Mouse (Mus musculus) neural tube, embryonic 15.5 days (tissue): Measurements from ENCODE around the gene Isyna1. TPM values are rescaled to one million over a fixed set of nuclear protein-coding genes. Genes with fewer than 3 reads are reported as not detected.

Source experiments
- ATAC-seq: fragments of 200-750 bp; cut with Nextera tagmentation; 2 replicates; pipeline ENCODE4 v1.8.0; 2017; ENCODE audit warnings: mild to moderate bottlenecking, moderate TSS enrichment, moderate library complexity; ENCODE audit not compliant: low FRiP score
- H3K27ac ChIP-seq: fragments of 300-500 bp; sonication (generic); replicated peaks from 2 replicates; pipeline ENCODE4 v1.5.1; 2015; ENCODE audit warnings: mild to moderate bottlenecking, inconsistent platforms
- H3K27me3 ChIP-seq: fragments of 300-500 bp; sonication (generic); replicated peaks from 2 replicates; pipeline ENCODE4 v1.6.1; 2015; ENCODE audit warnings: inconsistent platforms
- H3K36me3 ChIP-seq: fragments of 300-500 bp; sonication (generic); 2 replicates; pipeline ENCODE4 v1.6.1; 2015; ENCODE audit warnings: inconsistent platforms
- H3K4me1 ChIP-seq: fragments of 300-500 bp; sonication (generic); 2 replicates; pipeline ENCODE4 v1.6.1; 2015; ENCODE audit warnings: inconsistent platforms
- H3K4me2 ChIP-seq: fragments of 300-500 bp; sonication (generic); 2 replicates; pipeline ENCODE4 v1.6.1; 2015; ENCODE audit warnings: inconsistent platforms, mild to moderate bottlenecking, moderate library complexity
- H3K4me3 ChIP-seq: fragments of 300-500 bp; sonication (generic); replicated peaks from 2 replicates; pipeline ENCODE4 v1.5.1; 2015; ENCODE audit warnings: mild to moderate bottlenecking, inconsistent platforms
- H3K9ac ChIP-seq: fragments of 300-500 bp; sonication (generic); replicated peaks from 2 replicates; pipeline ENCODE4 v1.6.1; 2015; ENCODE audit warnings: mild to moderate bottlenecking, inconsistent platforms
- H3K9me3 ChIP-seq: fragments of 300-500 bp; sonication (generic); replicated peaks from 2 replicates; pipeline ENCODE4 v1.6.1; 2016; ENCODE audit warnings: inconsistent platforms
- WGBS: fragments of 180-500 bp; shearing (Covaris S2); methylation state at CpG from one replicate; pipeline ENCODE4 v1.1.7; 2015; ENCODE audit warnings: mixed read lengths; 5-methylcytosine and 5-hydroxymethylcytosine counted together
- polyA plus RNA-seq: library from polyadenylated mRNA; unstranded; fragments of >200 nt; fragmentation: Nextera tagmentation; extraction: Ambion mirVana; gene quantifications from 2 replicates; pipeline ENCODE4 v1.2.1, GENCODE M21; 2015

The Isyna1 gene
- polyA plus RNA-seq, result 137 and 142 TPM in 2 replicates

DNA sequence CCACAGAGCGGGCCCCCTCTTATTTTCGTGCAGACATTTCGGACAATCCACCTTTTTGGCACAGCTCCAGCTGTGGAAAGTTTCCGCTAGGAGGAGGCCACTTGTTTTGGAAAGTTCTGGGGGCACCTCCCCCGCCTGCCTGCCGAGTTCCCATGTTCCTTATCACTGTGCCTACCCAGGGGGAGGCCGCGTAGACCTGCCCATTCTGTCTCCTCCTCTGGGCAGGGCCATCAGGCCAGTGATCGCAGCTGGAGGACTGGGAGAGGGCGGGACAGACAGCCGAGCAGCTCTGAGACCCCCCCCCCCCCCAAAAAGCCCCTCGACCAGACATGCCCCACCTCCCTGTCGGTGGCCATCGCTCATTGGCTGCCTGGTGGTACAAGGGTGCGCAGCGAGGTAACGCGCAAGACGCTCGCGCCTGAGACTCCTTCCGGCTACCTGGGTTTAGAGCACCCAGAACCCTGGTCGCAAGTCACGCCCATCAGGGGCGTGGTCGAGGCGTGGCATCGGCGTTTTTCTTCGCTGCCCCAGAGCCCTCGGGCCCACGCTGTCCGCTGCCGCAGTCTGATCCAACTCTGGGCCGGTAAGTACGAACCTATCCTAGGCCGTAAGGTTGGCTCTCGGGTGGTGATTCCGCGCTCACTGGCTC, at the start of gene Isyna1:
TSS of gene Isyna1 (plus strand) at position 413 of the 649 bp plus-strand sequence.
- Histone ChIP-seq H3K36me3 (peaks cover 36% of the 10 kb centered on the region), H3K4me2 (peak within 1 kb of the TSS; percentile 90), H3K4me1 (peaks cover 60% of the 10 kb centered on the region), H3K9ac (peak within 1 kb of the TSS; percentile 61), H3K9me3 (no peaks in the 10 kb centered on the region), H3K4me3 (peak within 1 kb of the TSS; percentile 60), H3K27me3 (no peaks in the 10 kb centered on the region), H3K27ac (peak within 1 kb of the TSS; percentile 77)
- ATAC-seq, result peak; percentile 87
- under 1% methylated on average over 39 of the region's 40 CpGs for WGBS

DNA sequence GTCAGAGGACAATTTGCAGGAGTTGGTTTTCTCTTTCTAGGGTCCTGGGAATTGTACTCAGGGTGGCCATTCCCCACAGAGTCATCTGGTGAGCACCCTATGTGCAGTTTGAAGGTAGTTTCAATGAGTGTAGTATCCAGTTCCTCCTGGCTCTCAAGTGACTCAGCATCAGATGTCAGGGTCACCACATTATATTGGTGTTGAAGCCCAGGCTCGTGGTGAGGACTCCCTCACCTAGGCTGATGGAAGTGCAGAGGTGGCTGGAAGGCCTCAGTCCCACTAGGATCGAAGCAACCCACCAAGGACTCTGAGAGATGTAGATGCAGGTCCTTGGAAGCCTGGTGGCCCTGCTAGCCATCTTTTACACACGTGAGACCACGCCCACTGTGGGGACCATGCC, 47.8 kb upstream of the Isyna1 start:
- Histone ChIP-seq H3K4me3 (no peak overlapping the region), H3K27ac (no peak overlapping the region), H3K9me3 (no peaks in the 10 kb centered on the region), H3K4me2 (no peak overlapping the region), H3K4me1 (peaks cover 28% of the 10 kb centered on the region), H3K9ac (no peak overlapping the region), H3K27me3 (no peaks in the 10 kb centered on the region), H3K36me3 (no peaks in the 10 kb centered on the region; the same call in 1 of the 2 replicates)
- 88% methylated on average over 4 of the region's 4 CpGs for WGBS
- no peak for ATAC-seq

DNA sequence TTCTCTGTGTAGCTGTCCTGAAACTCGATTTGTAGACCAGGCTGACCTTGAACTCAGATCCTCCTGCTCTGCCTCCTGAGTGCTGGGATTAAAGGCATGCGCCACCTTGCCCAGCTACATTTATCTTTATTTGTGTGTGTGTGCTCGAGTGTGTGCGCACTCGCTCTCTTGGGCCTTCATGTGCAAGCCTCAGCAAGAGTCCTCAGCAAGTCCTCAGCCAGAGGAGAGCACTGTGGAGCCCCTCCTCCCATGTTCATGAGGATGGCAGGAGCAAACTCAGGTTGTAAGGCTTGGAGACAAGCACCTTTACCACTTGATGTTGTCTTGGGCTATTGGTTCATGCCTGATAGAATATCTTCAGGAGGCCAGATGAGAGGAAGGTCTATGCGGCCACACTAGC, 46.4 kb upstream of the Isyna1 start:
- Histone ChIP-seq H3K4me1 (peaks cover 30% of the 10 kb centered on the region), H3K9ac (no peak overlapping the region), H3K27ac (no peak overlapping the region), H3K9me3 (no peaks in the 10 kb centered on the region), H3K27me3 (no peaks in the 10 kb centered on the region), H3K4me2 (no peak overlapping the region), H3K4me3 (no peak overlapping the region), H3K36me3 (no peaks in the 10 kb centered on the region; the same call in 1 of the 2 replicates)
- ATAC-seq, result no peak
- 88% methylated on average over 6 of the region's 6 CpGs for WGBS

DNA sequence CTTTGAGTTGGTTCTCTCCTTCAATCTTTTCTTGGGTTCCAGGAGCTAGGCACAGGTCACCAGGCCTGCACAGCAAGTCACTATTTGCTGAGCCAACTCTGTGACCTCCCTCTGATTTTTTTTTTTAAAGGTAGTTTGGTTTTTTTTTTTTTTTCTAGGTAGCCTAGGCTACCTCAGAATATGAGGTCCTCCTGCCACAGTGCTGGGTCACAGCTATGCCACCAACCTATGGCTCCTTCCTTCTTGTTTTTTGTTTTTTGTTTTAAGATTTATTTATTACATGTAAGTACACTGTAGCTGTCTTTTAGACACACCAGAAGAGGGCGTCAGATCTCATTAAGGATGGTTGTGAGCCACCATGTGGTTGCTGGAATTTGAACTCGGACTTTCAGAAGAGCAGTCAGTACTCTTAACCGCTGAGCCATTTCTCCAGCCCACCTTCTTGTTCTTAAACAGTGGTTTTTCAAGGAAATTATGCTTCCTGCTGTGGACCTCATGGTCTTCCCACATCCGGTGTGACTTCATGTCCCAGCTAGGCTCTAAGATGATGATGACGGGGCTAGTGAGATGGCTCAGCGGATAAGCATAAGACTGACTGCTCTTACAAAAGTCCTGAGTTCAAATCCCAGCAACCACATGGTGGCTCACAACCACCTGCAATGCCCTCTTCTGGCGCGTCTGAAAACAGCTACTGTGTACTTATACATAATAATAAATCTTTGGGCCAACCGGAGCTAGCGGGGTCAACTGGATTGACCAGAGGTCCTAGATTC, 44.6 kb upstream of the Isyna1 start:
- no peaks in the 10 kb centered on the region for H3K27me3 ChIP-seq
- H3K27ac ChIP-seq, result no peak overlapping the region
- peaks cover 31% of the 10 kb centered on the region for H3K4me1 ChIP-seq
- no peaks in the 10 kb centered on the region; the same call in 1 of the 2 replicates for H3K36me3 ChIP-seq
- ATAC-seq, result no peak
- no peak overlapping the region for H3K4me3 ChIP-seq
- 90% methylated on average over 10 of the region's 10 CpGs for WGBS
- H3K9me3 ChIP-seq, result no peaks in the 10 kb centered on the region
- no peak overlapping the region for H3K9ac ChIP-seq
- no peak overlapping the region for H3K4me2 ChIP-seq

DNA sequence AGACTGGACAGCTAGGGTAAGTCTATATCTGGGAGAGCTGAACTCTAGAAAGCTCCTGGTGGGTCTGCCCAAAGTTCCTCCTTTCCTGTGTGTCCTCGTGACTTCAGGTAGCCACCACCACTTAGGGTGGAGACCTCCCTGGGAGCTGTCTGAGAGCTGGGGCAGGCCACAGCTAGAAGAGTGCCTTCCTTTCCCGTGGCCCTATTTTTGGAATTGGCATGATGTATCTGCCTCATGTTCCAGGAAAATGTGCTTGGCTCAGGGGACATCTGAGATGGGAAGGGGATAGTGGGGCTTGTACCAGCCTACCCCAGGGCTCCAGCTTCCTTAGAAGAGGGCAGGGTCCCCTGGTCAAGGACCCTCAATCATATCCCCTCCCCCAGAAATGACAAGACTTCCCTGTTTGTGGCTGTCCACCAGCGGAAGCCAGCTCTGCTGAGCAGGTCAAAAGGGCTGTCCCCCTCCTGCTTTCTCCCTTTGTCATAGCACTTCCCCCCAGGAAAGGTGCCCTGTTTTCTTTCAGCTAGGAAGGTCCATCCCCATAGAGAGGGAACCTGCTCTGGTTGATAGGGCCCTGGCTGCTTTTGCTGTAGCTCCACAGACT, 42.5 kb upstream of the Isyna1 start:
- Histone ChIP-seq H3K4me2 (no peak overlapping the region), H3K4me1 (peaks cover 30% of the 10 kb centered on the region), H3K36me3 (no peaks in the 10 kb centered on the region; the same call in 1 of the 2 replicates), H3K9me3 (no peaks in the 10 kb centered on the region), H3K27ac (no peak overlapping the region), H3K4me3 (no peak overlapping the region), H3K9ac (no peak overlapping the region; the same call in 1 of the 2 replicates), H3K27me3 (no peaks in the 10 kb centered on the region)
- WGBS, result 82% methylated on average over 3 of the region's 3 CpGs
- no peak for ATAC-seq

DNA sequence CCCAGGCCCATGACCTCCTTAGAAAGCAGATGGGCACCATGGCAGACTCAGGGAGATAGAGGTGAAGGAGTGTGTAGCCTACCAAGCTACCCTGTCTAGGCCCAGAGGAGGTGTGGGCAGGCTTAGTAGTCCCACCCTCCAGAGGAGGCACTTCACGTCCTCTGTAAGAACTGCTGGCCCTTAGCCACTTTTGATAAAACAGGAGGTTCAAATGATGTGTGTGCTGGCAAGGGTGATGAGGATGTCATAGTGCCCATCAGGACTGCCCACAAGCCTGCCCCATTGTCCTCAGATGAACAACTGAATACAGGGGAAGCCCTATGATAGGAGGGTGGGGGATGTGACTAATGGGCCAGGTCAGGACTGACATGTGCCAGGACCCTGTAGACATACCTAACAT, 41.3 kb upstream of the Isyna1 start:
- ATAC-seq, result no peak
- Histone ChIP-seq H3K4me2 (no peak overlapping the region), H3K27me3 (no peaks in the 10 kb centered on the region), H3K27ac (0 out of 2 replicates have a peak overlapping the region, but pooled peaks have one; percentile 28), H3K9ac (no peak overlapping the region), H3K4me3 (no peak overlapping the region), H3K4me1 (peaks cover 33% of the 10 kb centered on the region), H3K9me3 (no peaks in the 10 kb centered on the region), H3K36me3 (0 out of 2 replicates have a peak, but pooled peaks cover 4% of the 10 kb centered on the region)
- WGBS, result 65% methylated on average over 1 of the region's 1 CpGs

DNA sequence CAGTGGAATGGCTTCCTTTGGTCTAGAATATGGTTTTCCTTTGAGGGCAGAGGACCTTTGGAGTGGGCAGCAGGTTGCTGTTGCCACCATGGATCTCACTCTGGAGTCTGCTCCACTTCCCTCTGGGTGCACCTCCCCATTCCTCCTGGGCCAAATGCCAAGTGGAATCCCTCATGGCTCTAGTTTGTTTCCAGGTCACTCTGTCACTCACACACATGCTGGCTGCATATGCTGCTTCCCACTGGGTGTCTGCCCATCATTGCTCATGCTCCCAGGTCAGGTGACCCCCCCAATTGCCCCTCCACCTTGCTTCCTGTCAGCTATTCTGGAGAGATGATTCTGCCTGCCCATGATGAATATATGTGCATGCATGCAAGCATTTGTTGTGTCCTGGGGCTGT, 40.4 kb upstream of the Isyna1 start:
- Histone ChIP-seq H3K27me3 (no peaks in the 10 kb centered on the region), H3K4me1 (peaks cover 33% of the 10 kb centered on the region), H3K36me3 (0 out of 2 replicates have a peak, but pooled peaks cover 4% of the 10 kb centered on the region), H3K4me2 (no peak overlapping the region), H3K4me3 (no peak overlapping the region), H3K9ac (no peak overlapping the region), H3K27ac (peak overlapping the region; percentile 48), H3K9me3 (no peaks in the 10 kb centered on the region)
- no peak for ATAC-seq

DNA sequence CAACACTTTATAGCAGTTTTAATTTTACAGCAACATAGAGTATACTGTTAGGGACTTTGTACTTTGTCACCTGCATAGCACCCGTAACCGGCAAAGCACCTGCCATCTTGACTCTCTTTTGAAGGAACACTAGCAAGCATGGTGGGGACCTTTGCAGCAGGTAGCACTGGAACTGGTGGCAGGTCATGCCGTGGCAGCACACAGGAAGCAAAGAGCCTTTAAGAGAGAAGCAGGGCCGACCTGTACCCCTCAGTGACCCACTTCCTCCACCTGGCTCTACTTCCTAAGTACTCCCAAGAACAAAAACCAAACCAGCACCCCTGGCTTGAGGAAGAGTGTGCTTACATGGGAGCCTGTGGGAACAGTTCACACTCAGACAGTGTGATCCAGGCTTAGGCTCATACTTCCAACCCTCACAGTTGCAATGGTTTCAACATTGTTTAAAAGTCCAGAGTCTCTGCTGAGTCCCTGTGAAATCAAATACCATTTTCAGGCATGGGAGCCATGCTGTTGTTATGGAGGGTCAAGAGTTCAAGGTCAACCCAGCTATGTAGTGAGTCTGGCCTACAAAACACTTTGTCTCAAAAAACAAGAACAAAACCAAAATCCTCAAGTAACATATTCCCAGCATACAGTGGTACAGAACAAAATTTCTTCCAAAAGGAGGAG, 39.0 kb upstream of the Isyna1 start:
- no peak overlapping the region for H3K4me2 ChIP-seq
- H3K4me3 ChIP-seq, result no peak overlapping the region
- 0 out of 2 replicates have a peak, but pooled peaks cover 4% of the 10 kb centered on the region for H3K36me3 ChIP-seq
- WGBS, result 96% methylated on average over 4 of the region's 4 CpGs
- peaks cover 39% of the 10 kb centered on the region for H3K4me1 ChIP-seq
- no peaks in the 10 kb centered on the region for H3K9me3 ChIP-seq
- H3K27ac ChIP-seq, result no peak overlapping the region
- H3K27me3 ChIP-seq, result no peaks in the 10 kb centered on the region
- H3K9ac ChIP-seq, result no peak overlapping the region
- no peak for ATAC-seq

DNA sequence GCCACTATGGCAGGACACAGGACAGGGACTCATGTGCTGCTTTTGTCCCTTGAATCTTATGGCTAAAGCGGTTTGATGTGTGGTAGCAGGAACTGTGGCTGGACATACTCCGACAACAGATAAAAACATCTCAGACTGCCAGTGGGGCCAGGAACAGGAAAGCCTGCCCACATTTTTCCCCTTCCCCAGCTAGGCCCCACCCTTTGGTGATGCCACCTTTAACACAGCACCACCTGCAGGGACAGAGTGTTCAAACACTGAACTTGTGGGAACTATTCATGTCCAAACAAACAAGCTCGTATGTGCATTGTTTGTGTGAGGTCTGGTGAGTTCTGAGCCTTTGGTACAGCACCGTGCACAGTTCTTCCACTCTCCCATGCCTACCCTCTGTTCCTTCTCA, 35.8 kb upstream of the Isyna1 start:
- peaks cover 29% of the 10 kb centered on the region for H3K4me1 ChIP-seq
- H3K36me3 ChIP-seq, result 0 out of 2 replicates have a peak, but pooled peaks cover 4% of the 10 kb centered on the region
- no peaks in the 10 kb centered on the region for H3K27me3 ChIP-seq
- H3K4me2 ChIP-seq, result no peak overlapping the region
- no peak overlapping the region for H3K9ac ChIP-seq
- 74% methylated on average over 4 of the region's 4 CpGs for WGBS
- no peak for ATAC-seq
- H3K27ac ChIP-seq, result no peak overlapping the region
- no peak overlapping the region for H3K4me3 ChIP-seq
- no peaks in the 10 kb centered on the region for H3K9me3 ChIP-seq

DNA sequence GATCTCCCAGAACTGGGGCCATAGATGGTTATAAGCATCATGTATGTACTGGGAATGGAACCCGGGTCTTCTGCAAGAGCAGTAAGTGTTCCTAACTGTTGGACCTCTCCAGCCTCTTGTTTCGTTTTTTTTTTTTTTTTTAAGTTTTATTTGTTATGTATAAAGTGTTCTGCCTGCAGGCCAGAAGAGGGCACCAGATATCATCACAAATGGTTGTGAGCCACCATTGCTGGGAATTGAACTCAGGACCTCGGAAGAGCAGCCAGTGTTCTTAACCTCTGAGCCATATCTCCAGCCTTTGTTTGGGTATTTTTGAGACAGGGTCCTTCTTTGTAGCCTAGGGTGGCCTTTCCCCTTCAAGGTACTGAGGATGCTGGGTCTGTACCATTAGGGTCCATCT, 35.2 kb upstream of the Isyna1 start:
- 85% methylated on average over 3 of the region's 3 CpGs for WGBS
- Histone ChIP-seq H3K27me3 (no peaks in the 10 kb centered on the region), H3K36me3 (0 out of 2 replicates have a peak, but pooled peaks cover 4% of the 10 kb centered on the region)

DNA sequence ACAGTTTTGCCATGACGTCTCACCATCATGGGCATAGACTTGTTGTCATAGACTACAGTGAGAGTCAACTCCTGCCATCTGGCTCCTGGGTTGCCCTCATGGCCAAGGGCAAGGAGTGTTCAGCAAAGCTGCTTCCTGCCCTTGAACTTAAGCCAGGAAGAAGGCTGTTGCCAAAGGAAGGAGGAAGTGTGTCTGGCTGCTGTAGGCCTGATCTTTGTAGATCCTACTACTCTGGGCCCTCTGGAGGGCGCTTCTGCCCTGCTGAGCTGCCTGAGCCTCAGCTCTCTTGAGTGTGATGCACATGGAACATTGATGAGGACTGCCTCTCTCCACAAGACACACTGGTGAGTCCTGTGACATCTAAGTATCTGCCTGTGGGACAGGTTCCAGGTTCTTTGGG, 34.1 kb upstream of the Isyna1 start:
- H3K36me3 ChIP-seq, result 0 out of 2 replicates have a peak, but pooled peaks cover 4% of the 10 kb centered on the region
- WGBS, result 75% methylated on average over 2 of the region's 2 CpGs
- H3K9me3 ChIP-seq, result no peaks in the 10 kb centered on the region
- no peak for ATAC-seq
- no peak overlapping the region for H3K4me2 ChIP-seq
- H3K4me1 ChIP-seq, result peaks cover 24% of the 10 kb centered on the region
- no peak overlapping the region for H3K4me3 ChIP-seq
- no peaks in the 10 kb centered on the region for H3K27me3 ChIP-seq
- H3K27ac ChIP-seq, result no peak overlapping the region
- no peak overlapping the region for H3K9ac ChIP-seq

More for the DNA sequence above, 35.2 kb upstream of the Isyna1 start:
- H3K4me1 ChIP-seq, result peaks cover 23% of the 10 kb centered on the region
- no peak overlapping the region for H3K4me3 ChIP-seq
- no peaks in the 10 kb centered on the region for H3K9me3 ChIP-seq
- no peak overlapping the region for H3K4me2 ChIP-seq
- ATAC-seq, result no peak
- H3K27ac ChIP-seq, result no peak overlapping the region
- H3K9ac ChIP-seq, result no peak overlapping the region
